Mouse (Mus musculus) C2C12 (cell line): ENCODE measurements at regions not wholly inside any gene's neighbourhood (a gene's known extent, or its start where the extent isn't known, plus 50 kb on each side); places are given as distances from the start of the nearest gene placed in this dataset.

ENCODE experiments used
- CEBPB ChIP-seq: IDR thresholded peaks from one replicate; pipeline ENCODE4 v1.6.1; 2011; ENCODE audit warnings: low read depth, mild to moderate bottlenecking, control low read depth, moderate library complexity
- CTCF ChIP-seq: IDR thresholded peaks from one replicate; pipeline ENCODE4 v1.5.1; 2011; ENCODE audit not compliant: control insufficient read depth, insufficient read depth, insufficient read length
- MAX ChIP-seq: IDR thresholded peaks from one replicate; pipeline ENCODE4 v1.6.1; 2011; ENCODE audit warnings: mild to moderate bottlenecking, control low read depth
- MYOD1 ChIP-seq: IDR thresholded peaks from one replicate; pipeline ENCODE4 v1.6.1; 2011; ENCODE audit warnings: low read depth; ENCODE audit not compliant: control insufficient read depth, insufficient read length
- USF1 ChIP-seq: IDR thresholded peaks from one replicate; pipeline ENCODE4 v1.6.1; 2011; ENCODE audit warnings: low read depth, mild to moderate bottlenecking, control low read depth, moderate library complexity

DNA sequence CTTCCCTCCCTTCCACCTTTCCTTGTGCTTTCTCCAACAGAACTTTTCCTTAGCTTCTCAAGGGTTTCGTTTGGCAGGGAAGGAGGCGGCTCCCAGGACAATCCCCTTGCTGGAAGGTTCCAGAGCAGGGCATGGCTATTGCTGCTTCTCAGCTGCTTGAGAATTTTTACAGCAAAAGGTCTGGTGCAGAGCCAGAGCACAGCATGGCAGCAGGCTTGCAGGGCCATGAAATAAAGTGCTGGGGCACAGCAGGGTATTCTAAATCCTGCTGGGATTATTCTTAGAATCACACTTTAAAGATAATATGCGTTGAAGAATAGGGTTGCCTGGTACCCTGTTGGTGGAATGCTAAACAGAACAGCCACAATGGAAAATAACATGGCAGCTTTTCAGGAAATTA is 648.5 kb downstream of the Bcl11a start:
- no peak for TF ChIP-seq CTCF
- no peak for TF ChIP-seq MAX
- no peak for TF ChIP-seq USF1
- no peak for TF ChIP-seq MYOD1
- TF ChIP-seq CEBPB, result no peak
